Mouse (Mus musculus): ENCODE data around the gene Thap12. TPM values are rescaled to one million over a fixed set of nuclear protein-coding genes. Genes with fewer than 3 reads are reported as not detected.

Gene Thap12
- total and polyA plus RNA-seq, 3 experiments: 29.6 to 92.9 (median 70.1) TPM

DNA sequence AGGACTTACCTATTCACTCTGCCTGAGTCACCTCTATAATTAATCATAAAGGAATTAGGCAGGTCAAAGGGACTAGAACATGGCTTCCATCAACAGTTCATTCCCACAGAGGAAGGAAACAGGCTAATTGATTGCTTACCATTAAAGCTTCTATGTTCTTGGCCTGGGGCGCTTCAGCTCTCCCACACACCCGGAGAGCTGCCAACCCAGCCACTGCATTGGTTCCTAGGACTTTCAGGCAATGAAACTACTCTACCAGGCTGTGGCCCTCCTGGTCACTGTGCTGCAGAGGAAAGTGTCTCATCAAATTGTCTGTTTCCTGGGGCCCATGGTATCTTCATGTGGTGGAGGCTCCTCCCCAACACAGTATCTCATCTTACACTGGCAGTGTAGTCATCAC is 25.4 kb upstream of the Thap12 start:
- H3K27ac ChIP-seq (ENCODE audit: insufficient read depth, low read depth): no peak overlapping the region
- dilution Hi-C loops (cut with MboI; ENCODE audit: extremely low pct_ligation_motif_present, extremely low pct_unique_long_range_greater_than_20kb, low sequenced_read_pairs): no loop called here
- TF ChIP-seq POLR2A (IDR thresholded peaks at IDR 0.05; ENCODE audit: low read depth, low read length): no peak
- TF ChIP-seq MXI1 (IDR thresholded peaks at IDR 0.05; ENCODE audit: low read depth, low read length): no peak
- TF ChIP-seq ZMIZ1 (IDR thresholded peaks at IDR 0.05; ENCODE audit: low read depth, low read length): no peak
- no peak for TF ChIP-seq ZNF384 (IDR thresholded peaks at IDR 0.05; ENCODE audit: low read depth, low read length)
- no peak for TF ChIP-seq MYC (IDR thresholded peaks at IDR 0.05; ENCODE audit: low read depth, low read length)
- TF ChIP-seq E2F4 (IDR thresholded peaks at IDR 0.05; ENCODE audit: insufficient replicate concordance, low read depth, low read length): no peak
- TF ChIP-seq PAX5 (IDR thresholded peaks at IDR 0.05; ENCODE audit: low read length): no peak
- TF ChIP-seq NRF1 (IDR thresholded peaks at IDR 0.05; ENCODE audit: low read depth, low read length): no peak
- TF ChIP-seq MEF2A (IDR thresholded peaks at IDR 0.05; ENCODE audit: borderline replicate concordance, low read depth, low read length): no peak
- no peak for TF ChIP-seq CTCF (conservative IDR thresholded peaks at IDR 0.05 in 1 of 2, IDR thresholded peaks at IDR 0.05 in 1 of 2; ENCODE audit: low read depth in 2 of 2, low read length in 2 of 2)
- TF ChIP-seq JUND (conservative IDR thresholded peaks at IDR 0.05; ENCODE audit: low read depth, low read length): no peak
- TF ChIP-seq CHD2 (IDR thresholded peaks at IDR 0.05; ENCODE audit: low read length): no peak
- no peak for TF ChIP-seq EP300 (IDR thresholded peaks at IDR 0.05; ENCODE audit: low read length)
- TF ChIP-seq ZKSCAN1 (IDR thresholded peaks at IDR 0.05; ENCODE audit: borderline replicate concordance, low read depth, low read length): no peak
- no peak for TF ChIP-seq MAZ (IDR thresholded peaks at IDR 0.05; ENCODE audit: low read depth, low read length)

DNA sequence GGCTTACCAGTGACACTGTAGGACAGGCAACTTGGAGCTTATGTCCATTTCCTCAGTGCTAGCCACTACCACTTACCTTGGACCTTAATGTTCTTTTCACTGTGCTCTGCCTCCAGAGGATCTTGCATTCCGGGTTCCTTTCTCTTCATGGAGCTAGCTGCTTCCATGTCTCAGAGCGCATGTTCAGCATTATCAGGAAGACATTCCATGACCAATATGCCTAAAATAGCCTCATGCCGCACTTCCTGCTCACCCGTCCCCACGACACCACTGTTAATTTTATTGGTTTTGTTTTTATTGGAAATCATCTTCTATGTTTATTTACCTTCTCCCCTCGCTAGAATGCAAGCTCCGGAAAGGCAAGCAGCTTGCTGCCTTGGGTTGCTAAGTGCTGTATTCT is 24.5 kb upstream of the Thap12 start:
- dilution Hi-C loops (cut with MboI; ENCODE audit: extremely low pct_ligation_motif_present, extremely low pct_unique_long_range_greater_than_20kb, low sequenced_read_pairs): no loop called here

More for the DNA sequence above, 25.4 kb upstream of the Thap12 start:
- H3K4me1 ChIP-seq (ENCODE audit: control insufficient read depth in 1 of 2, insufficient read depth in 2 of 2): peaks cover 0 to 1% of the 10 kb centered on the region in 2 experiments; a peak in 1 of 4 replicates
- no peaks in the 10 kb centered on the region for H3K36me3 ChIP-seq (replicated peaks in 1 of 2; ENCODE audit: control insufficient read depth in 1 of 2, insufficient read depth in 1 of 2, low read length in 1 of 2)
- DNase-seq (ENCODE audit: extremely low read depth): no peak
- H3K27me3 ChIP-seq (replicated peaks): peaks cover 2% of the 10 kb centered on the region
- no peaks in the 10 kb centered on the region for H3K9me3 ChIP-seq (replicated peaks; ENCODE audit: low read length)
- H3K9ac ChIP-seq (ENCODE audit: insufficient read depth, low read depth): no peak overlapping the region
- H3K4me2 ChIP-seq (ENCODE audit: insufficient read depth, low read depth, poor library complexity, severe bottlenecking): no peak overlapping the region
- in situ Hi-C loops (cut with MboI; ENCODE audit: low pct_ligation_motif_present, low pct_unique_long_range_greater_than_20kb, low sequenced_read_pairs): no loop called here
- no peaks in the 10 kb centered on the region for H3K79me2 ChIP-seq (replicated peaks; ENCODE audit: control insufficient read depth, extremely low read depth, insufficient read depth, poor library complexity, severe bottlenecking)
- H3K4me3 ChIP-seq (replicated peaks in 1 of 3; ENCODE audit: low read depth in 2 of 3, low read length in 2 of 3, poor library complexity in 1 of 3): no peak overlapping the region

More for the DNA sequence above, 24.5 kb upstream of the Thap12 start:
- no peak overlapping the region for H3K9ac ChIP-seq (ENCODE audit: insufficient read depth, low read depth)
- H3K79me2 ChIP-seq (replicated peaks; ENCODE audit: control insufficient read depth, extremely low read depth, insufficient read depth, poor library complexity, severe bottlenecking): no peaks in the 10 kb centered on the region
- DNase-seq (ENCODE audit: extremely low read depth): no peak
- H3K9me3 ChIP-seq (replicated peaks; ENCODE audit: low read length): no peaks in the 10 kb centered on the region
- no peaks in the 10 kb centered on the region for H3K4me1 ChIP-seq (ENCODE audit: control insufficient read depth in 1 of 2, insufficient read depth in 2 of 2)
- H3K27ac ChIP-seq (ENCODE audit: insufficient read depth, low read depth): no peak overlapping the region
- H3K36me3 ChIP-seq (replicated peaks in 1 of 2; ENCODE audit: control insufficient read depth in 1 of 2, insufficient read depth in 1 of 2, low read length in 1 of 2): no peaks in the 10 kb centered on the region
- no peak overlapping the region for H3K4me3 ChIP-seq (replicated peaks in 1 of 3; ENCODE audit: low read depth in 2 of 3, low read length in 2 of 3, poor library complexity in 1 of 3)
- in situ Hi-C loops (cut with MboI; ENCODE audit: low pct_ligation_motif_present, low pct_unique_long_range_greater_than_20kb, low sequenced_read_pairs): no loop called here
- TF ChIP-seq ELF1 (IDR thresholded peaks at IDR 0.05; ENCODE audit: low read depth, low read length): no peak
- no peak for TF ChIP-seq EP300 (IDR thresholded peaks at IDR 0.05; ENCODE audit: low read length)
- TF ChIP-seq HCFC1 (IDR thresholded peaks at IDR 0.05; ENCODE audit: low read depth, low read length): no peak
- no peak for TF ChIP-seq ETS1 (conservative IDR thresholded peaks at IDR 0.05; ENCODE audit: low read depth, low read length)
- TF ChIP-seq JUN (IDR thresholded peaks at IDR 0.05; ENCODE audit: insufficient read depth, low read depth, low read length): no peak
- TF ChIP-seq TCF12 (IDR thresholded peaks at IDR 0.05; ENCODE audit: low read depth, low read length): no peak
- no peak for TF ChIP-seq IRF4 (IDR thresholded peaks at IDR 0.05; ENCODE audit: low read depth, low read length)
- no peak for TF ChIP-seq RAD21 (IDR thresholded peaks at IDR 0.05; ENCODE audit: low read depth, low read length)
- TF ChIP-seq GABPA (IDR thresholded peaks at IDR 0.05; ENCODE audit: insufficient replicate concordance, low read depth, low read length): no peak
- no peak for TF ChIP-seq MYC (IDR thresholded peaks at IDR 0.05; ENCODE audit: low read depth, low read length)
- TF ChIP-seq USF1 (IDR thresholded peaks at IDR 0.05; ENCODE audit: low read depth, low read length): no peak
- no peak for TF ChIP-seq JUND (conservative IDR thresholded peaks at IDR 0.05; ENCODE audit: low read depth, low read length)
- TF ChIP-seq PAX5 (IDR thresholded peaks at IDR 0.05; ENCODE audit: low read length): no peak
- no peak for TF ChIP-seq ZC3H11A (IDR thresholded peaks at IDR 0.05; ENCODE audit: low read depth, low read length)
- TF ChIP-seq MAZ (IDR thresholded peaks at IDR 0.05; ENCODE audit: low read depth, low read length): no peak
- TF ChIP-seq ZKSCAN1 (IDR thresholded peaks at IDR 0.05; ENCODE audit: borderline replicate concordance, low read depth, low read length): no peak
- TF ChIP-seq SMC3 (IDR thresholded peaks at IDR 0.05; ENCODE audit: low read depth, low read length): no peak
- TF ChIP-seq MEF2A (IDR thresholded peaks at IDR 0.05; ENCODE audit: borderline replicate concordance, low read depth, low read length): no peak
- TF ChIP-seq TBP (conservative IDR thresholded peaks at IDR 0.05; ENCODE audit: low read depth, low read length): no peak
- no peak for TF ChIP-seq POLR2AphosphoS2 (IDR thresholded peaks at IDR 0.05; ENCODE audit: low read depth, low read length)
- peaks cover 2% of the 10 kb centered on the region for H3K27me3 ChIP-seq (replicated peaks)
- no peak overlapping the region for H3K4me2 ChIP-seq (ENCODE audit: insufficient read depth, low read depth, poor library complexity, severe bottlenecking)

Measured in CH12.LX (cell line).